Mouse (Mus musculus) right cerebral cortex, postnatal 36 days (tissue): Measurements from ENCODE around the gene Vcam1.

Experiments
- DNase-seq, 2 experiments: peaks; one replicate each; pipeline ENCODE4 v3.0.0; 2022; ENCODE audit warnings: low spot score in 2 of 2, mixed read lengths in 1 of 2

The Vcam1 gene

DNA sequence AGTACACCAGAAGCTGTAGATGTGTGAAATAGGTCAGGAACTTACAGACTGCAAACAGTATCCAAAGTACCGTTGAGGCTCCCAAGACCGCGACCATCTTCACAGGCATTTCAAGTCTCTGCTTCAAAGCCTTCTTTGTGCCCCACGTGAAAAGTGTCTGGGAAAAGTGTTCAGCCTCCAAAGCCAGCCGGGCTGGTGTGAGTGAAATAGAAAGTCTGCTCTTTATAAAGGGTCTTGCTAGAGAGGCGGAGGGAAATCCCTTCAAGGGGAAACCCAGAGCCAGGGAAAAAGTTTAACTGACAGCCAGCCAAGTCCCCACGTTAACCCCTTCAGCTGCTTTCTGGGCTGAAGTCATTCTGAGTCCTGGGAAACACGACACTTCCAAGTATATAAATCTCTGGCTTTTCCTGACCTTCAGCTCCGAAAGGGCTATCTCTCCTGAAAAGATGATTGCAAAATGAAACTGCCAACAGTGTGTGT is at the start of gene Vcam1:
TSS of gene Vcam1 (minus strand) at position 430 of the 480 bp plus-strand sequence.
- DNase-seq = peak in 1 of 2 experiments; percentile 17

GRCm38 (mm10) chr3:116175106-116175505 is 45.6 kb upstream of the Vcam1 start:
- no peak for DNase-seq

DNA sequence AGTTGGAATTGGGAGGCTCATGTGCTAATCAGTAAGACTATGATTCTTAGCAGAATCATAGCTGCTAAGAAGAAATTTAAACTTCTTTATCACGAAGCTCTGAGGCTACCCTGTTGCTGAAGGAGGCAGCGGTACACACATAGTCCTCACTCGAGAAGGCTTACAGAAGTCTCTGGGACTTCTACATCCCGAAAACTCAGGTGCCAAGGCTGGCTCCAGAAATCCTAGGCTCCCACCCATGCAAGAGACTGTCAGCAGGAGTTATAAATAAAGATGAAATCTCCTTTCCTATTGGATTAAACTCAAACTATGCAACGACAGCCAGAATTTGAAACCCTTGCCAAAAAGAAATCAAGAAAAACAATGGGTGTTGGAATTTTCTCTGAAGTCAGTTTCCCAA is 42.0 kb upstream of the Vcam1 start:
- DNase-seq = no peak

DNA sequence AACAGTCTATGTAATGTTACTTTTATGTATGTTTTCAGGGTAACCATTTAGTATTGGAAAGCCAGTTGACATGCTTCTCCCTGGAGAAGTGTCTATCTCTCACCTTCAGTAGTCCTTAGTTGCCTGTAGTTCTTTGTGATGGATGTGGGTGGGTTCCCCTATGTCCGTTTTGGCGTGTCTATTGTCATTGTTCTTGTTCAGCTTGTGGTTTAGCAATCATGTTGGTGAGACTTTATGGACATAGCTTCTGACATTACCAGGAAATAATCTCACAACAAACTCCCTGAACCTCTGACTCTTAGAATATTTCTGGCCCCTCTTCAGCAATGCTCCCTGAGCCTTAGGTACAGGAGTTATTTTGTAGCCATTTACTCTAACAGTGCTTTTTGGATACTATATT is 38.6 kb upstream of the Vcam1 start:
- no peak for DNase-seq

GRCm38 (mm10) chr3:116166296-116166695 is 36.8 kb upstream of the Vcam1 start:
- DNase-seq = no peak

DNA sequence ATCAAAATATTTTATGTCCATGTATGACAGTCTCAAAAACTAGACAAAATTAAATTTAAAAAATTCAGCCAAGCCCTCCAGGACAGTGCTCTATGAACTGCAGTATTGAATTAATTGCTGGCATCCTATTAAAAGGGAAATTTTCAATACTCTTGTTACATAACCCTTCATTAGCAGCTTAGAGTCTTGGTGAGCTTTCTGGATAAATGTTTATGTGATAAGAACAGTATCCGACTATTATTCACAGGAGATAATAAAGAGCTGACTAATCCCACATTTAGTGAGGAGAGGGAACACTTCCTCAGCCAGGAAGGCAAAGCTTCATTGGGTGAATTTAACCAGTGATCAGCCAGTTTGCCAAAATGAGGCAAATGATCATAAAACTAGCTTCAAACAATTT is 35.5 kb upstream of the Vcam1 start:
- DNase-seq = no peak

DNA sequence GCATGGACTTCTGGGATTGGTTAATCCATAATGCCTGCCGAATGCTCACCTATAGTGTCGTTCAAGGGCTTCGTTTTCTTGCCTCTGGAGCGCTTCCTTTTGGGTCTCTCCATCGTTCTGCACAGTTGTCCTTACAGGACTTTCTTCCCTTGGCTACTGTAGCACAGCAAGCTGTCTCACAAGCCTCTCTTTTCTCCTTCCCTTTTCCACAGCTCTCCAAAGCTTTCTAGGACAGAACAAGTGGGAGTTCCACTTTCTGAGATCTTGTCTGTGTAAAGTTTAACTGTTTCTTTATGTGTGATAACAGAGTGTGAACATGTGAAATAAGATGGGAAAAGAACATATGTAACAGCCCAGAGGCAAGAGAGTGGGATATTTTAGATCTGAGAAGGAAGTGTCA is 34.0 kb upstream of the Vcam1 start:
- DNase-seq = peak in 1 of 2 experiments; percentile 10

DNA sequence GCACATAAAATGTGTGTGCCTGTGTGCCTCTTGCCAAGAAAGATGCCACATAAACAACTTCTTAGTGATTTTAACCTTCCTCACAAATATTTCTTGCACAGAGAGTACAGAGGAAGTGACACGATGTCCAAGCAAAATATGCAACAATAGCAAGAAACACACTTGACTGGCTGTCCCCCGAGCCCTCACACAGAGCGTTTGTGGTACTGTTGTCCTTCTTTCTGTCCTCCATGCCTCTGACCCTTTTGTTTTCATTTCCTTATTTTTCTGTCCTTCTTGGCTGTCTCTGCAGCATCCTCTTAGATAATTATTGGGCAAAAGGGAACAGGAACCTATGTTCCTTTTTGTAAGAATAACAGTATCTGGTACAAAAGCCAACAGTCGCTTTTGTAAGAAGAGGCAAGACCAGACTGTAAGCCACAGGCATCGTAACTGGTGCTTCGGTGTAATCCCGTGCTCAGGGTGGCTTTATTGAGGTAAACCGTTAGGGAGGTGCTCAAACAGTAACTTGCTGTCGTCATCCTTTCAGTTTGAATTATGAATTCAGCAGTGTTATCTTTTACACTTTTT is 32.7 kb upstream of the Vcam1 start:
- no peak for DNase-seq

DNA sequence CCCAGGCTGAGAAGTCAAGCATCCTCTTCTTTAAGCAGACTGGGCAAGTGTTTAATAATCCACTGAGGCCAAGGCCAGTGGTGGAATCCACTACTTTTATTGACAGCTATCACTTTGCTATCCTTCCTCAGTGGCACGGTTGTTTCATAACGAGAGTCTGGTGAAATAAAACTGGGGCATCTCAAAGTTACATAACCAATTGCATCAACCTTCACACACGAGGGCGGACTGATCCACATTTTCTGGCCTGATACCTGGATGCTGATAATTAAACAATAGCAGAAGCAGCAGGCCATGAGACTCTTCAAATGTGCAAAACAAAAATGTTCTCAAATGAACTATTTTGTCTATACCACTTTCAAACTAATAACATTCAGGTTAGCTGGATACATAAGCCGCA is 29.9 kb upstream of the Vcam1 start:
- DNase-seq = no peak

DNA sequence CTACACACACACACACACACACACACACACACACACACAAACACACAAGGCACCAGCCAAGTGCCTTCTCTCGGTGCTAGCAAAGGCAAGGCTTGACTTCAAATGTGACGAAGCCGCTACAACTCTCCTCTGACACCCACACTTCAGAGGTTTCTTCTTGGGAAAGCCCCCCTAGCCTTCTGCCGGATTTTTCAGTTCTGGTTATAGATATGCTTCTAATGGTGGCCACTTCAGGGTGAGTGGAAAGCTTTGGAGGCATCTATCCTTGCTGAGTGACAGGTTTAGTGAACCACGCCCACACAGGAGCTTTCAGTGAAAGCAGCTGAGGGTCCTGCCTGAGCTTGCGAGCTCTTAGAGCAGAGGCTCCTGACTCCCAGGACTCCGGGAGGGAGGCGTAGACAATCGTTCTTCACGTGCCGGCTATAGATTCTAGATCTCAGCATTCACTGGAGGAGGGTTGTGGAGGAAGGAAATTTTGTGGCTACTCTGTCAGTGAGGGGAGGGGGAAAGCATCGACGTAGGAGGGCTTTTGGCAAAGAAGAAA is 28.0 kb upstream of the Vcam1 start:
- no peak for DNase-seq

DNA sequence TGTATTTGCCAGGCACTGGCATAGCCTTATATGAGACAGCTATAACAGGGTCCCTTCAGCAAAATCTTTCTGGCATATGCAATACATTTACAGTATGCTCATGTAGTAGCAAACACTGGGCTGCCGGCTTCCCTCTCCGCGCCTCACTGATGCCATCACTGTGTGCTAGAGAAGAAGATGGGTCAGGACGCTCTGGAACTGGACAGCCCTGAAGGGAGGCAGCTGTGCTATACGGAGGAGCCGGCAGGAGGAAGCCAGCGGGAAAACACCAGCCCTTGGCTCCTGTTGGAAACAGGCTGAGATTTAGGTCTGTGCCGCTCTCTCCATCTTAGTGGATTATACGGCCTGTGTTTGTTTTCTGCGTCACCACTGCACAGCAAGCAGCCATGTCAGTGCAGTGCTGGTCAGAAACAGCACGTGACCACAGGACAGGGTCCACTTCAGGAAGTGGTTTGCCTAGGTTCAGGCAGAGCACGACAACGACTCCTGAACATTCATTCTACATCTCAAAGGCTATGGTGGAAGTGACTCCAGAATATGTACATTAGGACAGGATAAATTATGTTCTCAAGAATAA is 20.7 kb upstream of the Vcam1 start:
- no peak for DNase-seq

DNA sequence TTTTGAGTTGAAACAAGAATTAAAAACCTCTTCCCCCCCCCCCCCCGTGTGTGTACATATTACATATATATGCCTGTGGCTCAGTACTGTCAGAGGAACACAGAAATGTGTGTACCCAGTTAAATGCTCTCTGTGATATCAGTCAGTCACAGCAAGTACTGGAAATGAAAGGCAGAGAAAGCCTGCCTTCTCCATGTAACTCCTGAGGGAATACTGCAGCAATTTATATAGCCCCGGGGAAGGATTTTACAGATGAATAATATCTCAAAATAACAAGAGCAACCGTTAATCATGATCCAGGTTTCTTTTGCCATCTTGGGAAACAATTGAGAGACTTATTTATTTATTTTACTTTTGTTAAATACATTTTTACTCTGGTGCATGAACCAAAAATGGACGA is 19.6 kb upstream of the Vcam1 start:
- no peak for DNase-seq

- DNase-seq = no peak
Observed at GRCm38 (mm10) chr3:116148676-116149075, 19.2 kb upstream of the Vcam1 start.

- no peak for DNase-seq
Observed at GRCm38 (mm10) chr3:116141226-116141625, 11.7 kb upstream of the Vcam1 start.

- DNase-seq = no peak
Observed at GRCm38 (mm10) chr3:116139000-116139399, 9.5 kb upstream of the Vcam1 start.

DNA sequence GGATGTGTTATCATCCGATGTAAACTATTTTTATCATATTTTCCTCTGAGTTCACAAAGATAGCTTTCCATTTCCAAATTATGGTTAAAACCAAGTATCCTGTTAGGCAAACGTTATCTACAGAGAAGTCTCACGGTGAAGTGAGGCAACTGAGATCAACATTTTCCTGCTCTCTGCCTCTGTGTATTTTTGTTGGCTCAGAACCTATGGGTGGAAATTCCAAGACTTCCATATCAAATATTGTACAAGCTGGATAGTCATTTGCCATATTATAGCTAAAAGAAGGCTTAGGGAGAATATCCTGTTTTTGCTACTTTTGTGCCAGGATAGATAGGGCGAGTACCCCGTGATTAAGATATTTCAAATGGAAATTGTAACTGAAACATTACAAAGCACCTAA is 8.6 kb upstream of the Vcam1 start:
- DNase-seq = no peak

- no peak for DNase-seq
Observed at GRCm38 (mm10) chr3:116133363-116133762, 3.9 kb upstream of the Vcam1 start.

DNA sequence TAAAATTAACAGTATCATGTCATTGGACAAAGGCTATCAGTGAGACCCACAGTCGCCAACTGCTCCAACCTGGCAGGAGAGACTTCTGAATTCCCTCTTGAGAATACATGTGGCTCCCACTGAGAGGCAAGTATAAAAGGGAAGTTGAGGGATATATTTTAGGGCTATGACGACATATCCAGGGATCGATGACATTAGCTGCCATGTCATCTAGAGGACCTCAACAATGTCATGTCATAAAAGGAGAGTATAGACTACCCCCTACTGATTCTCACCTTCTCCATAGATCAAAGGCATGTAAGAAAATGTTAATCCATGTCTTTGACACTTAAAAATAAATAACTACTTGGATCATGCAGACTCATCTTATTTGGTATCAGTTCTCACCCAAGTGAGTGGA is 1.2 kb upstream of the Vcam1 start:
- no peak for DNase-seq

- DNase-seq = no peak
Observed at GRCm38 (mm10) chr3:116129841-116130595, 530 bp upstream of the Vcam1 start.

- no peak for DNase-seq
Observed at GRCm38 (mm10) chr3:116128311-116129204, 930 bp downstream of the Vcam1 start.

DNA sequence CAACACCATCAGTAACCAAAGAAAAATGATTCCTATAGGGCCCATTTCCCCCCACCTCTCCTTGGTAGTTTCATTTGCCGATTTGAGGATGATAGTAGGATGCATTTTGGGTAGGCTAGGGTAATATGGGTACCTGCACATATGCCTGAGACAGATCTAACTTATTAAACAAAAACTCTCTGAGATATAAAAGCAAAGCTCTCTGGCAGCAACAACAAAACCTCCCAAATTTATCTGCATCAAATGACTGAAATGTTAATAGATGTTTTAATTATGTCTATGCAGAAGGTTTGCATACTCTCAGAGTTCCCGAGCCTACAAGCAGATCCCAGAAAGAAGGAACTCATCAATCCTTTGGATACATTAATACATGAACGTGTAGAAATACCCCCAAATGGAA is 1.7 kb downstream of the Vcam1 start:
- no peak for DNase-seq

DNA sequence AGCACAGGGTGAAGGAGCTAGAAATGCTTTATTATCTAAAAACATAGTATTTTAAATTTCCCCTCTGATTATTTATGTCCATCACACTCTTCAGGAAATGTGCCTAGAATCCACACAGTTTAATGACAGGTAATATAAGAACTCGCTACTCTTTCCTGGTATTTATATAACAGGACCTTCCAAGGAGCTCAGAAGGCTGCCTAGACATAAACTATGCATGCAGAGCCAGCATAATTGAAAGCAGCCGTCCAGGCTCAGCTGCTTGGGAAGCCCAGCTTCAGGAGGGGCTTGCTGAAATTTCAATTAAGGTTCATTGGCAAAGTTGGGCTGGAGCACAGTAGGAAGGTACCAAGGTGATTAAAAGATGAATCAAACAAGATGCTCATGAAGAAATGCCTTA is 2.2 kb downstream of the Vcam1 start:
- no peak for DNase-seq
